Mouse (Mus musculus): ENCODE results near the gene Timmdc1.

Timmdc1 gene

DNA sequence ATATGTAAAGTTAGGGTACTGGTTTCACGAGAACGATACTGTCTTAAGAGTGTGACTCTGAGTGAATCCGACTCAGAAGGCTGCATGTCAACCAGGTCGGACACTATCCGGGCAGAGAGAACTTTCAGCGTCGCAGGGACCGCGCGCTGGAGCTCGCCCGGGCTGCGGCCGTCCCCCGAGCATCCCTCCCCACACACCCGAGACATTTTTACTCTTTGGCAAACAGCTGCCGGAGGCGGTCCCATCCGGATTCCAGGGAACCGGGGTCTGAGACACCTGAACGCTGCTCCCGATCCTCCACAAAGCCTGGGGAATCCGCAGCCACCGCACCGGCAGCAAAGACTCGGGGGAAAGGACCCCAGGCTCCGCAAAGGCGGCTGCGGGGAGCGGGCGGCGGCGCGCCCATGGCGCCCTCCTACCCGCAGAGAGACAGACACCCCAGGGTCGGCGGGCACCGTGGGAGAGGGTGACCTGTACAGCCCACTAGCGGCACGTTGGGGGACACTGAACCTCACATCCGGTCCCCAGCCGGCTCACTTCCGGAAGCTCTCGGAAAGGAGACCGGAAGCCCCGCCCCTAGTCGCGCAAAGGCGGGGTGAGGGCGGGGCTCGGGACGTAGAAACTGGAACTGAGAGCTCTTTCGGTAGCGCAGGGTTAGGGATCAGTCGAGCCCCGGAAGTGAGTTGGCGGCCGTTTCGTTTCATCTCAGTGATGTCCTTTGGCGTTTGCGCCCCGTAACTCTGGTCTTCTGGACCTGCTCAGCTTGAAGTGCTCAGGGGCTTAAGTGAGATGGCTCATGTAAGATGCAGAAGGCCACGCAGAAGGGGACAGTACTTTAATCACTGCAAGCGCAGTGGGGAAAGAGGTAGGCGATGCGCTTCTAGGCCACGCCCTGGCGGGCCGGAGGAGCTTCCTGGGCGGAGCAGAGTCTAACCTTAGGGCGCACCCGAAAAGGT lies at the start of gene Timmdc1:
TSS of gene Timmdc1 (minus strand) at position 535 of the 956 bp plus-strand sequence.
- peak; percentile 92 for DNase-seq (ENCODE audit: low read depth, low spot score)

DNA sequence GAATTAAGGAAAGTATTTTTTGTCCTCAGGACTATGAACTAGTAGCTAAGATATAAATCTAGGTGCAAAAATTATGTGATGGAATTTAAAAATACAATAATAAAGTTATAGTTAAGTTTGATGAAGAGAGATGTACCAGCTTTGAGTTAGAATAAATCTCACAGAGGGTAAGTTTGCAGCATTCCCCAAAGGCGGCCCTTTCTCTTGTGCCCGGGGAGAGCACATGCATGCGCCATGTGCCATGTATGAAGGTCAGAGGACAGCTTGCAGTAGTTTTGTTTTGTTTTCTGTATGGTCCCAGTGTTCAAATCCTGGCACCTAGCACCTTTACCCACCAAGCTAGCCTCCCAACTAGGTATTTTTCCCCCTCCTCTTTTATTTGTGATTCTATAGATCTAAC lies 49.0 kb upstream of the Timmdc1 start:
- DNase-seq (ENCODE audit: low read depth, low spot score), result no peak

DNA sequence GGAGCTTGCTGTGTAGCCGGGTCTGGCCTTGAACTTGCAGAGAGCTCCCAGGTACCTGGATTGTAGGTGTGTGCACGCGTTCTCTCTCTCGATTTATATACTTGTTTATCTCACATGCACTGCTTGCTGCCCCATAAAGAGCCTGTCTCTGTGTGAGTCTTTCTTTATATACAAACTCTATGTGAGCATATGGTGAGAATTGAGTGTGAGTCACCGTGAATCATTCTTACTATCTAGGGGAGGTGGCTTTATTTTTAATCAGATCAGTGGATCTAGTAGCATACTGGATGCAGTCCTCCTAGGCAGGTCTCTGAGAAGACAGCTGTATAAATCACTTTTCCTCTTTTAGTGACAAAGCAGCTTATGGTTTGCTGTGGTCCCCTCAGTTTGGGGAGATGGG lies 45.7 kb upstream of the Timmdc1 start:
- no peak for DNase-seq (ENCODE audit: low read depth, low spot score)

DNA sequence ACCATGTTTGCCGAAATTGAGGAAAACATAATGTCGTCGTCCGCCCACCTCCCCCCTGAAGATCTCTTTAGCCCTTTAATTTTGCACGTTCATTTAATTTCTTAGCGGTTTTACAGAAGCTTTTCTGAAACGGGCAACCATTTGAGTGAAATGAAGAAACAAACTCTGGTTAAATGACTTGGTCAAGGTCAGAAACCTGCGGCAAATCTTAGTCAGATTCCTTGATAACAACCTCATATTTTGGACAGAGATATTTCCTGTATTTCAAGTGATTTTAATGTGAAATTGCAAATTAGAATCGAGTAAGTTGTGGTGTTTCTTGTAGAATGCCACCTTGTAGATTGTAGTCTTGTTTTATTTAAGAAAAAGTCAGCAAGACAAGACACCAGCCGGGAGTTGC lies 41.1 kb upstream of the Timmdc1 start:
- no peak for DNase-seq (ENCODE audit: low read depth, low spot score)

DNA sequence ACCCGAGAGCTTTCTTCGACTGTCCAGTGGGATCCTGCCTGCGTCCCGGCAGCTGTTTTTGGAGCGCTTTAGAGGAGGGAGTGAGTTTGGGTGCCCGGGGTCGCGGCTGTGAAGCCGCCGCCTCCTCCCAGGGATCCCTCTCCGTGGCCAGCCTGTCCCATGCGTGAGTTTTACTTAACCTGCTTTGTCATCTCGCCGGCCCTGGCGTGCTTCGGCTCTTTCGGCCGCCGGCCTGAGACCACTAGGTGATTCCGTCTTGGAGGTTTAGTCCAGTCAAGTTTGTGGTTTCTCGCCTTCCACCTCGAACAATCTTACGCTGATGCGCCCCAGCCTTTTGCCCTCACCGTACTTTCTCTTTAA lies 40.5 kb upstream of the Timmdc1 start:
- DNase-seq (ENCODE audit: low read depth, low spot score), result no peak

DNA sequence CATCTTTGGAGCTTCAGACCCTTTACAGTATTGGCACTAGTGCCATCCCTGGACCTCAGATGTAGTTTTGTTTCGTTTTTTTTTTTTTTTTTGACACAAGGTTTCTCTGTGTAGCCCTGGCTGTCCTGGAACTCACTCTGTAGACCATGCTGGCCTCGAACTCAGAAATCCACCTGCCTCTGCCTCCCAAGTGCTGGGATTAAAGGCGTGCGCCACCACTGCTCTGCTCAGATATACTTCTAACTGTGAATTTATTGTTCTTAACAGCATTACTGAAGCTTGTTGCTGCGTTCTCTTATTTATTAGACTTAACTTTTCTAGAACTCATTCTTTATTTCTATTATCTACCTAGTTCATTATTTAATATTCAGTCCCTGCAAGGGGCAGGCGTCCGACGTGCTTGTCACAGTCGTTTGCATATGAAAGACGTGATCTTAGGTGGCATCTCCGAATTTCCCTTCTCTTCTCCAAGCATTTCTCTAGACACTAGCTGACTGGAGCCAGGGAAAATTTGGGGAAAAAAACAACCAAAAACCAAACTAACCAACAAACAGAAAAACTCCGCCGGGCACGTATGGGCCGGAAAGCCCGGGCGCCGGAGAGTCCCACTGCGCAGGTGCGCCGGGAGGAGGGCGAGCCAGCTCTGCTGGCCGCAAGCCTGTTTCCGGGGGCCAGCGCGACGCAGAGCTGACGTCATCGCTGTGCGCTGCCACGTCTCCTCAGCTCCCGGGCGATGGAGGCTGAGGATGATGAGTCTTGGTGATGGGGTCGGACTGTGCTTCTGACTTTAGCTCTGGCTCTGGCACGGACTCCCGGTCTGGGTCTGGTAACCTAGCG lies 39.9 kb upstream of the Timmdc1 start:
- peak; percentile 95 for DNase-seq (ENCODE audit: low read depth, low spot score)

DNA sequence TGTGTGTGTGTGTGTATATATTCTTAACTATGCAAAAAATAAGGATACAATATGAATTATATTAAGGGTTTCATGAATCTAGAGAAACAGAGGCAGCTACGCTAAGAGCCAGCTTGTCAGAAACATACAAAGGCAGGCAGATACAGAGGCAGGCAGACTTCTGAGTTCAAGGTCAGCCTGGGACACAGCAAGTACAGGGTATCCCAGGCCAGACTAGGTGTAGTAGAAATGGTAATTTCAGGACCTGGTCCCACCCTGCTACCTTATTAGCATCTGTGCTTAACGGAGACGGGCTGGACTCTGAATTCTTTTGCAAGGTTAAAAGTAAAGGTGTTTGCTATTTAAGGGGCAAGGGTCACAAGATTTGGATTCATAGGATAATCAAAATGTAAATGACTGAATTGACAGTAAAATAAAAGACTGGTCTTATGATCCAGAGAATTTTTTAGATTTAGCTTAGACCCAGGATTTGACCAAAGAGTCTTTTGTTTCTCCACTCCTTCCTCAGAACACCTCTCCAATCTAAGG lies 35.8 kb upstream of the Timmdc1 start, which contains the start of gene Tmem39a:
TSS of gene Tmem39a (plus strand) at position 478 of the 528 bp plus-strand sequence.
- DNase-seq (ENCODE audit: low read depth, low spot score), result no peak

DNA sequence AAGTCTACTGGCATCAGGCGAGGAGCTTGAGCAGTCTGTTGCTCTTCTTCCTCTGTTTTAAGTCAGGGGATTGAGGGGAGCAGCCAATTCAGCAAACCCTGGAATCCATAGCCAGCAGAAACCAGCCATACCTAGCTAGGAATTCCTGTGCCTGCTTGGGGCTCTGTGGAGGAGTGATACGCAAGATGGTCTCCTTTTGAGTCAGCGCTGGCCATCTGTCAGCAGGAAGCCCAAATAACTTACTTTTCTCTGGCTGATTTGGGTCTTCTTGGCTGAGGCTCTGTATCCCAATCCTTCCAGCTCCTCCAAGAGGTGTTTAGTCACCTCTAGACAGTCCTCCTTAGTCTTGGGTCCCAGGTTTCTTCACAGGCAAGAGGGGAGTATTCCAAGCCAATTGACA lies 33.5 kb upstream of the Timmdc1 start:
- no peak for DNase-seq (ENCODE audit: low read depth, low spot score)

DNA sequence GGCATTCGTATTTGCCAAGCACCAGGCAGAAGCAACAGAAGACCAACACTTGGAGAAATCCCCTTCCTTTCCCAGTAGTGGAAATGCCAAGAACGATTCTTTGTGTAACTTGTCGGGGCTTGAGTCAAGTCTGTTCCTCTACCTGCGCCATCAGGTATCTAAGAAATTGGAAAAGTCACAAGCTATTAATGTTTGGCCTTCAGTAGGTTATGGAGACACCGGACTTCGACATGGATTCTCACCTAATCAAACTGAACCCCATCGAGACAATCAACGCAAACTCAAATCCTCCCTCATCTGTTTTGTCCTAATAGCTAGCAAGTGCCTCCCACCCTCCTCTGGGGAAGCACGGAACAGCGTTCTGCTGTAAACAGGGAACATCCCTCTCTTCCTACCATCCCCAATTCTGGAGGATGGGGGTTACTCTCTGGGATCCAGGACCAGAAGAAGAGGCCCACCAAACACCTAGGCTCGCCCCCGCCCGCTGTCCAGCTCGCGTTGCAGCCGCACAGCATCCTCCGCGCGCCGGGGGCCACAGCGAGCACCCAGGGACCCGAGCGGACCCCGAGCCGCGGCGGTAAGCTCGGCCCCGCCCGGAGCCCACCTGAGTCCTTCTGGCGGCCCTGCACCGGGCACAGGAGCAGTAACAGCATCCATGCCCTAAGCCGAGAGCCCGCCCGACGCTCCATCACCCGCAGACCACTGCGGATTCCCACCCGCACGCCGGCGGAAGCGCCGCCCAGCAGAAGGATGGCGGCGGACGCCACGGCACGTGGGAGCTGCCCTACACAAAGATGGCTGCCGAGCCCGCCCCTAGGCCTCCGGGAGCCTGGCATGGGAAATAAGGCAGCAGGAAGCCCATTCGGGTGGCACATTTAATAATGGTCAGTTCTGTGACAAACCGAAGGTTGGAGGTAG lies 27.3 kb upstream of the Timmdc1 start, which contains the start of gene Poglut1:
TSS of gene Poglut1 (minus strand) at position 780 of the 918 bp plus-strand sequence.
- peak; percentile 27 for DNase-seq (ENCODE audit: low read depth, low spot score)

DNA sequence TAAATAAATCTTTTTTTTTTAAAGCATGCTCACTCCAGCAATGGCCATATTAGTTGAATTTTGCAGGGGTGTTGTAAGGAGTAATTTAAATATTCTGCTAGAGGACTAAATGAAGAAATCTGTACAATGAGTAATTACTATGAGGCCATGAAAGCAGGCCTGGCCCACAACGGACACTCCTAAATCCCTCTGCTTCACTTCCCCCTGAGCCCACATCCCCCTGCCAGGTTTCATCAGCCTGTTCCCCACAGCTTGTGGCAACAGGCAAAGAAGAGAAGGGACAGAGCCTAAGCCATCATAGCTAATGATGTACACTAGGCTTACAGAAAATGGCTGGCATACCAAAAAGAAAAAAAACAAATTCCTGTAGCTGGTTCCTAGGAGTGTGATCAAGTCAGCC lies 25.5 kb upstream of the Timmdc1 start:
- no peak for DNase-seq (ENCODE audit: low read depth, low spot score)

DNA sequence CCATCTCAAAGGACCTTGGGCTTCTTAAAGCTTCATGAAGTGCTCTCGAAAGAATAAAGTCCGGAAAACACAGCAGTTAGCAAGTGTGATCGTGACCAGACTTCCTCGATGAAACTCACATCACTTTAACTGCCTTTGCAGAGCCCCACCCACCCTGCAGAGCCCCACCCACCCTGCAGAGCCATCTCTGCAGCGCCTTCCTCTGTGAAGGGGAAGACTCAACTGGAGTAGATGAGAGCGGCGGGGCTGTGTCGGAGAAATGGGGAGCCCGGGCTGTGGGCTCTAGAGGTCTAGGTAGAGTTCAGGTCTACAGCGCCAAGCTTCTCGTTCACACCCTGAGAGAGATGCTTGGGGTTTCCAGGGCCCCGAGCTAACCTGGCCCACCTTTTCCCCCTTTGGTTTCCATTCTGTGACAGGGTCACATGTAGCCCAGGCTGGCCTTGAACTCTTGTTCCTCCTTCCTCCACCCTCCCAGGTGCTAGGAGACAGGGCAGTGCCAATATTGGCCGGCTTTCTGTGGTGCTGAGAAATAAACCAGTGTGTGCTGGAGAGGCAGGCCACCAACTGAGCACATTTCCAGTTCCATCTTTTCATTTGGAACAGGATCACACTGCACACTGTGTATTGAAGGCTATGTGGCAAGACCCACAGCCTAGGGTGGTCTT lies 16.4 kb upstream of the Timmdc1 start:
- no peak for DNase-seq (ENCODE audit: low read depth, low spot score)

DNA sequence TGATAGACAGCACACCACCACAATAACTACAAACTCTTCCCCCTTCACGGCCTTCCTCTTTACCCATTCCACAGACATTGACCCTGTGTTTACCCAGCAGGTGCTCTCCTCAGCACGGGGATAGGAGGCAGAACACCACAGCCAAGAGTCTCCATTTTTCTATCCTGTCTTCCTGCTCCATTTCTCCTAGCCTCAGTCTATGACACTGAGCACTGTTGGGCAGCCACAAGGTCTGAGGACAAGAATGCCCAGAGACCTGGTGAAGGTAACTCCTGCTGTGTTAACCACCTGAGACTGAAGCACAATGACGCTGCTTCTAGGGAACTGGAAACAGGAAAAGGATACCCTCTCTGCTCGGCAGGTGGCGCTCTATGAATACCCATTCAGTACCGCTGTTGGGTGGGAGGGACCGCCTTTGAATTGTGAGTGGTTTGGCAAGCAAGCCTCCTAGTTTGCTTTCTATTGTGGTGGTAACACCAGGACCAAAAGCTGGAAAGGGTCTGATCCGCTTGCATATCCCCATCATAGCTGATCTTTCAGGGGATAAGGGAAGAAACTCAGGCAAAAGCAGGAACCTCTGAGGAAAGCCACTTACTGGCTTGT lies 14.2 kb upstream of the Timmdc1 start:
- DNase-seq (ENCODE audit: low read depth, low spot score), result peak; percentile 36

DNA sequence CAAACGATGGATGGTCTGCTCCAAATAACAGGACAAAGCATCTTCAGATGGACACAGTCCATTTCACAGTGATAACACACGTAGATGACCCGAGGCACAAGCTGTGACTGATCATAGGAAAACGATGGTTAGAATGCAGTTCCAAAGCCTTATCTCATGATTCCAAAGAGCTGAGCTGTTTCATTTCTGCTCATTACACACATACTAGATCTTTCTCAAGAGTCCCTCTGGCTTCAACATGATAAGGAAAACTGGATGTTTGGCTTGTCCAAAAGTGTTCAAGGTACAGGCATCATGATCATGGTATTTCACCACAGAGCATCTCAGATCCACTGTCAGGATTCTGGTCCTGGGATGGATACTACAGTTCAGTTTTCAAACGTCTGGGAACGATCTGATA lies 3.8 kb upstream of the Timmdc1 start:
- no peak for DNase-seq (ENCODE audit: low read depth, low spot score)

DNA sequence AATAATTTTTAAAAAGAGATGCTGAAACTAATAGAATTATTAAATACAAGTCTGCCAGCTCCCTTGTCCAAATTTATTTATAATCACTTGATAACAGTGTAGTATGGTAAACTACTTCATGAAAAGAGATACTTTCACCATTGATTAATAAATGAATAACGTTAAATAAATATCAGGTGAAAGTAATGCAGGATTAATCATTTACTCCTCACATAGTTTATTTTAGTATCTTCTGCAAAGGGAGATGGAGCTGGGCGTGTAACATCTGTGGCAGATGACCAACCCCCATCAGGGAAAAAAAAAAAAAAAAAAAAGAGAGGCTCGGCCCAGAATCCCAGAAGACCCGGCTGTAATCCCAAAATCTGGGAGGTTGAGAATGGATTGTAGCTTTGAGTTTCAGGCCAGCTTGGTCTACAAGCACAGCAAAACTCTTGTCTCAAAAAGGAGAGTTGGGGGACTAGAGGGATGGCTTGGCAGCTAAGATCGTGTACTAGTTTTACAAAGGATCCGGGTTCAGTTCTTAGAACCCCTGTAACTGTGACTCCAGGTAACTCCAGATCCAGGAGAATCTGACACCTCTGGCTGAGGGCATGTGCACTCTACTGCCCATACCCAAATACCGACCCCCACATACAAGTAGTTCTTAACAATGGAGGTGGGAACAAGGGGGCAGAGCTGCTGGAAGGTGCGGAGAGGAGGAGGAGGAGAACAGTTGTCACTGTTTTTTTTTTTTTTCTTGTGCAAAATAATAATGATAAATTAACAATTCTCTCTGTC lies 1.1 kb downstream of the Timmdc1 start:
- no peak for DNase-seq (ENCODE audit: low read depth, low spot score)

DNA sequence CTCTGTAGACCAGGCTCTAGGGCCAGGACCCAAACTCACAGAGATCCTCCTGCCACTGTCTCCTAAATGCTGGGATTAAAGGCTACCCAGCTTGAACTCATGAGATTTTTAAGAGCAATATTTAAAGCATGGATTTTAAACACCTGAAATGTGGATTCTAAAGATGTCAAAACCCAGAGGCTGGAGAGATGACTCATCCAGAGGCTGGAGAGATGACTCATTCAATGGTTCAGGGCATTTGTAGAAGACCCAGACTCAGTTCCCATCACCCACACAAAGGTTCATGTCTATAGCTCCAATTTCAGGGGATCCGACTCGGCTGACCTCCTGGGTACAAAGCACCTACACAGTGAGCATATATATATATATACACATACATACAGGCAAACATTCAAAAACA lies 3.3 kb downstream of the Timmdc1 start:
- DNase-seq (ENCODE audit: low read depth, low spot score), result no peak

DNA sequence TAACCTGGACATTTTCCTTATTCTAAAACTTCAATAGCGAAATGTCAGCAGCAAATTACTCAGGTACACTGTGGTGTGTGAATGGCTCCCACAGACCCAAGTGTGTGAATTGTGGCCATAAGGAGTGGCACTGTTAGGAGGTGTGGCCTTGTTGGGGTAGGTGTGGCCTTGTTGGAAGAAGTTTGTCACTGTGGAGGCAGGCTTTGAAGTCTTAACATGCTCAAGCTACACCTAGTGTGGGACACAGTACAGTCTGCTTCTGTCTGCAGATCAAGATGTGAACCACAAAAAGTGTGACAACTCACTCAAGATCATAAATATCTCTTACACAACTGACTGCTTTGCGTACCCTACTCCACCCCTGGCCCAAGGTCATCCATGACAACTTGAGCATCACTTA lies 11.6 kb downstream of the Timmdc1 start:
- DNase-seq (ENCODE audit: low read depth, low spot score), result no peak

DNA sequence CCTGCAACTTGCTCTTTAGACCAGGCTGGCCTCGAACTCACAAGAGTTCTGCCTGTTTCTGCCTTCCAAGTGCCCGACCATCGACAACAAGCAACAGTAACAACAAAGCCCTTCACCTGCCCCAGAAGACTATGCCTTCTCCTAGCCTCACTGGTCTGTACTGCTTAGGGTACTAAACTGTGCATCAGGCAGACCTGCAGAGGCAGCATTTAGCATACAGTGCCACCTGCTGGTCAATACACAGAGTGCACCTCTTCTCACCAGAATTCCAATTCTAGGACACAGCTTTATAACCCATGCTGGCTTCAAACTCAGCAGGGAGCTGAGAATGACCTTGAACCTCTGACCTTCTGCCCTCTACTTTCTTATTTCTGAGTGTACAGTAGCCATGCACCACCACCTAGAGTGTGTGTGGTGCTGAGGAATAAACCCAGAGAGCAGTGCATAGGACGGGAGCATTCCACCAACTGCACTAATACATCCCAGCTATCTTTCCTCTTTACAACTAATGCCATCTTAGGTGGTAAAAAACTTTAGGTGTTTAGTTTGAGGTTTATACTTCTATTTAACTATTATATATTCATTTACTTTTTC lies 16.3 kb downstream of the Timmdc1 start:
- DNase-seq (ENCODE audit: low read depth, low spot score), result peak; percentile 55

DNA sequence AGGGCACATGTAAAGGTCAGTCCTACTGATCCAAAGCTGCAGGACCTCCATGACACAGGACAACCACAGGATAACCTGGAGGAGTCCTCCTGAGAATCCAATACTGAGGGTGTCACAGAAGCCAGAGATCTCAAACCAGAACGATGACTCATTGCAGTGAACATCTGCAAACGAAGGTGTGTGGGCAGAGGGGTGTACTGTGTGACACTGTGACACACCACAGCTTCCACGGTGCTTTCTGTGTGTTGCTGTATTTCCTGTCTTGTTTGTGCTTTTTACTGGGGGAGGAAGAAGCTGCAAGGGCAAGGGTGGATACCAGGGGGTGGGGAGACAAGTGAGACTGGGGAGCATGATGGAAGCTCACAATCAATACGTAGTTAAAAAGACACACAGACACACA lies 18.9 kb downstream of the Timmdc1 start:
- no peak for DNase-seq (ENCODE audit: low read depth, low spot score)

DNA sequence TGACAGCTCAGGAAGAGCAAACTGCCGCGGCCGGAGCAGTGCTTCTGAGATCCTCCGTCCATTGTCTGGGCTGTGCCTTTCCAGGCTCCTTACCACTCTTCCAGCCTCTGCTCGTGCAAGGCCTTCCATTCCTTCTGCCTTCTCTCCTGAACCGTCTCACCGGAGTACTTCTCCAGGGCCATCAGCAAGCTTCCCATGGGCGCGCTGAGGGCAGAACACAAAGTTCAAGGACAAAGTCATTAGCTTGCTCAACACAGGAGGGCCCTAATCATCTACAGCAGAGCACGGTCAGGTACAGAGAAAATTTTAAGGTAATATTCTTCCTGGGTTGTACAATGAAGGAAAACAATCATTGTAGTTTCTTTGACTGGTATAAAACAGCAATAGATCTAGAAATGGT lies 20.0 kb downstream of the Timmdc1 start:
- no peak for DNase-seq (ENCODE audit: low read depth, low spot score)

All from skeletal muscle tissue, adult 2 months (tissue).